Mouse (Mus musculus) testis, postnatal 14 days (tissue): Measurements from ENCODE around the gene Zfp386.

Experiments
- DNase-seq: peaks from one replicate; pipeline ENCODE4 v3.0.0; 2021; ENCODE audit warnings: low spot score

Zfp386 gene

DNA sequence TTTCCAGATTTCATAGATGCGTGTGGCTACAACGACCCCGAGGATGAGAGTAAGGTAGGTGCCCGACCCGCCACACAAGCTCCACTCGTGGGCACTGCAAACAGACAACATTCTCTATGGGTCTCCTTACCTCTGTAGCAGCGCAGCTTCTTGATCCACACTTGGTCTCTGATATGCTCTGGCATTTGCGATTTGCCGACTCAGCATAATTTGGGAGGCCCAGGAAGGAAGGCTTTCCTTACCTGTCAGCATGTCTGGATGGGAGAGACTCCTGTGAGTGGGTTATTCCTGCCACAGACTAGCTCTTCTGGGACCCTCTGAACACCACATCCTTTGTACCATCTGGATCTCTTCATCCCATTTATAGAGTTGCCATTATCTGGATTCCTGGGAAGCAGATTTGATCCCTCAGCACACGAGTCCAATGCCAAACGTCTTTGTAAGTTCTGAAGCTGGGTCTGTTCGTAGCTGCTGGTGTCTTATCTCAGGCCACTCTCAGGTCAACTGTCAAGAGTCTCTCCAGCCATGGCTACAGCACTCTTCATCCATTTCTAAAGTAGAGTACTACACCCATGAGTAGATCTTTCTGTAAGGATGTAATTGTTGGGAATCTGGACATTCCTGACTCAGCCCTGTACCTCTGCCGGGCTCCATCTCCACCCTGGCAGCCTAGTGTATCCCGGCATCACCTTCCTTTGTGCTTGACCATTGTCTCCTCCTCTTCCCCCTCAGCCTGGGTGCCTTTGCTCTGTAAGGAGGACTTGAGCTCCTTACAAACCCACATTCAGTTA, 47.4 kb downstream of the Zfp386 start:
- no peak for DNase-seq

DNA sequence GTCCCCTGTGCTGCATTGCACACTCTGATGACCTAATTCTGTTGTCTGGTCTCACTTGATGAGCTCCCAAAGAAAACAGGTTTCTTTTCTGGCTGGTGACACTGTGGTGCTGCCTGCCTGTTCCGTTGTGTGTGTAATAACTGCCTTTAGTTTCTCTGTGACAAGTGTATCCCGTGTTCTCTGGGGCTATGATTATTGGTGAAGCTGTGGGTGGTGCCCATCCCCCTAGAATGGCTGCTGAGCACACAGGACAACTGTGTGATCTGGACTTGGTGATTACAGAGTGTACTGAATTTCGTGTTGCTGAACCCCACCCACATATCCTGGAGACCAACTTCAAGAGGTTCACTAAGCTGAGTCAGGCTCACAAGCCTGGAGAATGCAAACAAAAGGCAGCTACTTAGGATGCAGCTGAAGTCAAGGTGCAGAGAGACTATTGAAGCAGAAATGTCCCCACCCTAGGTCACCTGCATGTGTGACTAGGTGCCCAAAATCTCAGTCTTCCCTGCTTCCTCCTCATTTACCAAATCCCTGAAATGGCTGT, 48.9 kb downstream of the Zfp386 start:
- DNase-seq: no peak

DNA sequence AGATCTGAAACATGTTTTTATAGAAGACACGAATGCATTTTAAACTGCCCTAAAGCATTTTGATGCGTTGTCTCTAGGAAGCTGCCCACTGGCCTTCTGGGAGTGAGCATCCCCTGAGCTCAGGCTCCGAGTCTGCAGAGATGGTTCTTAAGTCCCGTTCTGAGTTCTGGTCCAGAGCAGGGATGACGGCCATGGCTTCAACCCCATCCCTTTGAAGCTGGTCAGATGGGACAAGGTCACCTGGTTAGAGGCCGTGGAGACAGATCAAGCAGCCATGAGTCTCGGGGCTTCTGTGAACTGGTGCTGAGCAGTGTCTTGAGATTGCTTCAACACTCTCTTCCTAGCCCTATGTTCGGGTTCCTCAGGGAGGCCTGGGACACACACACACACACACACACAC, 49.6 kb downstream of the Zfp386 start:
- no peak for DNase-seq

DNA sequence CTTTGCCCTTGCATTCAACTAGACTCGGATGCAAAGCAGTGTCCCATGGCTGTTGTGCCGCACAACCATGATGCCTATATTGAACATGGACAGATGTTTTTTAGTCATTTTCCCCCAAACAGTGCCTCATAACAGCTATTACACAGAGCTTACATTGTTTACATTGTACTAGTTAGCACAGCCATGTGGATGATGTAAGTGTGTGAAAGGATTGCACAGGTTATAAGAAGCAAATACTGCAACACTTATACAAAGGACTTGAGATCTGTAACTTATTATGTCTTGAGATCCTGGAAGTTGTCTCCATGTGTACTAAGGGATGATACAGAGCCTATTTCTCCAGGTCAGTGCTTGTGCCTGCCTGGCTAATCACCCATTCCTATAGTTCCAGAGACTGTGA, 54.4 kb downstream of the Zfp386 start:
- DNase-seq: no peak

DNA sequence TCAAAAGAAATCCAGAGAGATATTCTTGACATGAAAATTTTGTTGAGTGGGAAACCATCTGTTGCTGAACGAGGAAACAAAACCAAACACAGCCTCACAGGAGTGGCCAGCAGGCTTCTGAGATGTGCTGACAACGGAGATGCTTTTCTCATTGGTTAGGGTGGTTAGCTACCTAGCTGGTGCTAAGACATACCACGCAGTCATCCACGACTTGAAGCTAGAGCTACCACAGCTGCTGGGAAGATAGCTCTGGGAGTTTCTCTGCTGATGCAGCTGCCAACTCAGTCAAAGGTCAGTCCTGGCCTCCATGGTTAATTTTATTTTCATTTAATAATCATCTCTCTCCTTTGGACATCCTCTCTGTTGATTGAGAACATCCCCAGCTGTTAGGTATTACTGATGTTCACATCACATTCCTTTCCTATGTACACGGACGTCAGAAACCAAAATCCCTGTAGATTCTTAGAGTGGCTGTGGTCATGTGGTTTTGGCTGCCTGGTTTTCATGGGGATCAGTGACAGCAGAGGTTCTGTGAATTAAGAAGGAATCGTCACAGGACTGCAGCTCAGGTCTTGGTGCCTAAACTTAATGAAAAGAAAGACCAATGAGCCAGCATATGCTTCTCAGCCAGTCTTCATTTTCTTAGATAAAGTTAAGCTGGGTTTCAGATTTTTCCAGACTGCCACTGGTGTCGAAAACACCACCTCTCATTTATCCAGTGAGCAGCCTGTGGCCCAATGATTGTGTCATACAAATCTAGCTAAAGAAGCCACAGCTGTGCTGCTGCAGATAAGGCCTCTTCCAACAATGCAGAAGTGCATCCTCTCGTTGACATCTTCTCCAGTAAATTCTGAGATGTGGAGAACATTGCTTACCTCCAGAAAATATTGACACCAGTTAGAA, 62.2 kb downstream of the Zfp386 start:
- DNase-seq: no peak

DNA sequence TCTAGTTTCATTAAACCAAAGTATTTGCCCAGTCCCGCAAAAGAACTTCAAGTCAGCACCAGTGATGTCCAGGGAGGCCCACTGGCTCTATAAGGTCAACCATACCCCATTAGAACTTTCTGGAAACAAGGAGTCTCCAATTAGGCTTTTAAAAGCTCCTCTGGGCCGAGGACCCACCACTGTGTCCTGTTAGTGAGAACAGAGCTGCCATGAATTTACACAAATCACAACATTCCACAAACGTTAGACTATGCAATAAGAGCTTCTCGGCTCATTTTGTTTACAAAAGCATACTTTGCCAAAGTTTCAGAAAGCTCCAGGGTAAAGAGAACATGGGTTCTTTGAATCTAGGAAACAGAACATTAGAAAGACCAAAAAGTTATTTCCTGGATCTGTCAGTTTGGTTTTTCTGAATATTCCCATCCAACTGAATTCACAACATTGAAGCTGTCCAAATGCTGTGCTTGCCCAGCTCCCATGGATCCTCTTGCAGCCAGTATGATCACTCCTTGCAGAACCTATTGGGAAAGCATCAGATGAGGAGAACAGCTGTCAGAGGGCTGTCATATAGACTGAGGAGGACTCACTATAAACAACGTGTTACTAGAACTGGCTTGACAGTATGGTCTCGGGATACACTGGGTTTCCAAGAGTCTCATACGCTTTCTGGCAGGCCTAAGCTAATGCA, 63.6 kb downstream of the Zfp386 start:
- no peak for DNase-seq
